Mouse (Mus musculus) cortical plate, adult 2 months (tissue): ENCODE measurements around the gene Cygb. TPM values are rescaled to one million over a fixed set of nuclear protein-coding genes. Genes with fewer than 3 reads are reported as not detected.

Experiments
- H3K27ac ChIP-seq: fragments of 200-500 bp; 2 replicates; pipeline ENCODE4 v1.5.1; 2012; ENCODE audit warnings: low read length, control low read depth, inconsistent platforms; ENCODE audit not compliant: insufficient read depth
- H3K4me1 ChIP-seq: fragments of 200-500 bp; 2 replicates; pipeline ENCODE4 v1.6.1; 2011; ENCODE audit warnings: low read length; ENCODE audit not compliant: control insufficient read depth, insufficient read depth
- H3K4me3 ChIP-seq: fragments of 200-500 bp; 2 replicates; pipeline ENCODE4 v1.5.1; 2011; ENCODE audit warnings: mild to moderate bottlenecking, low read length, control low read depth; ENCODE audit not compliant: insufficient read depth
- CTCF ChIP-seq: fragments of 200-500 bp; IDR thresholded peaks from 2 replicates; pipeline ENCODE4 v1.5.1; 2011; ENCODE audit warnings: mild to moderate bottlenecking, control low read depth, low read length; ENCODE audit not compliant: insufficient read depth; ENCODE audit errors: extremely low read depth
- POLR2A ChIP-seq: fragments of 200-500 bp; IDR thresholded peaks from 2 replicates; pipeline ENCODE4 v1.6.1; 2011; ENCODE audit warnings: mild to moderate bottlenecking, low read length, control low read depth; ENCODE audit not compliant: insufficient read depth; ENCODE audit errors: extremely low read depth
- polyA plus RNA-seq: library from polyadenylated mRNA; depleted of rRNA; stranded (reverse); fragments of >200 nt; gene quantifications from 2 replicates; pipeline ENCODE4 v1.2.3, GENCODE M21; 2012; rRNA removed

Cygb gene
- polyA plus RNA-seq, 1 experiment, result 49.8 TPM

DNA sequence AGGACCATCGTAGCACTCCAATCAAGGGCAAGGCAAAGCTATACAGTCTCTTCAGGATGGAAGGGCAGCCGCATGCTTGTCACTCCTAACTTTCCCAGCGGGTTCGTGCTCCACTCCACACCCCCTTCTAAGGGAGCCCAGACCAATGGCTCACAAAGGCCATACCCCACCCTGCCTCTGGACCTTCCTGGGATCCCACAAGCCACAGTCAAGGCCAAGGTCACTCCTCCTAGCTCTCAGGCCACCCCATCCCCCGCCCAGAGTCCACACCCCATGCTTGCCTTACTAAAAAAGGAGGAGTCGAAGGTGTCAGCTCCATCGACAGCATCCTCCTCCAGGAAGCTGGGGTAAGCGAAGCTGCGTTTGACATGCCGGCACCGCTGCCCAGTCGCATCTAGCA lies 50.0 kb downstream of the Cygb start:
- TF ChIP-seq POLR2A (no peak), CTCF (no peak)
- Histone ChIP-seq H3K4me1 (no peaks in the 10 kb centered on the region), H3K27ac (no peak overlapping the region), H3K4me3 (no peak overlapping the region)

DNA sequence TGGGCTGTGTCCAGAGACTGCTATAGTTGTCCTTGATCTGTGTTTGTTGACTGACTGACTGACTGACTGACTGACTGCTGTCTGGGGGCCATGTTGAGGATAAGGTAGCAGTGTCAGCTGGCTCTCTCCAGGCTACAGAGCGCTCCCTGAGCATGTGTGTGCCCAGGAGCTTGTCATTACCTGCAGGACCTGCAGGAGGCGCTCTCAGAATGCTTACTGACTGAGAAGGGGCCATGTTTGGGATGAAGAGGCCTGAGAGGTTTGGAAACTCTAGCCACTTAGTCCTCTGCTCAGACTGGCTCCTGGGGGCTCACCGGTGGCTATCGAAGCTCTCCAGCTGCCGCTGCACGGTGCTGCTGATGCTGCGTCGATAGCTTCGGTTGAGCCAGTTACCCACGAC lies 50.8 kb downstream of the Cygb start:
- Histone ChIP-seq H3K4me1 (no peaks in the 10 kb centered on the region), H3K4me3 (no peak overlapping the region), H3K27ac (no peak overlapping the region)
- TF ChIP-seq POLR2A (no peak), CTCF (0 out of 2 replicates have a peak, but pooled peaks have one; percentile 19)

DNA sequence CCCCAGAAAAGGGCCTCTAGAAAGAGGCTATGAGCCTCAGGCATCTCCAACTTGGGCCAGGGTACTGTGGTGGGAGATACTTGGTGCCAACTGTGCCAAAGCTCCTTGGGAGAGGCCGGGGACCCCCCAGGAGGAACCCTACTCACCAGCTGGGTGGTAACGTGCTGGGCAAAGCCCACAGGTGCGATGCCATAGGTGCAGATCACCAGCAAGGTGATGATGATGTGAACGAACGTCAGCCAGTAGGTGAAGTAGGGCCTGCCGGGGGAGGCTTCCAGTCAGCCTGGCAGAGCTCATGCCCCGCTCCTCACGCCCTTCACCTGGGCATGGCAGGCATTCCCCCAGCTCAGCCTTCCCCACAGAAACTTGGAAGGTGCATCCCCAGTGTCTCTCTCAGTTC lies 52.1 kb downstream of the Cygb start:
- TF ChIP-seq POLR2A, result no peak
- no peak for TF ChIP-seq CTCF
- no peak overlapping the region for H3K27ac ChIP-seq
- H3K4me3 ChIP-seq, result no peak overlapping the region
- no peaks in the 10 kb centered on the region for H3K4me1 ChIP-seq

DNA sequence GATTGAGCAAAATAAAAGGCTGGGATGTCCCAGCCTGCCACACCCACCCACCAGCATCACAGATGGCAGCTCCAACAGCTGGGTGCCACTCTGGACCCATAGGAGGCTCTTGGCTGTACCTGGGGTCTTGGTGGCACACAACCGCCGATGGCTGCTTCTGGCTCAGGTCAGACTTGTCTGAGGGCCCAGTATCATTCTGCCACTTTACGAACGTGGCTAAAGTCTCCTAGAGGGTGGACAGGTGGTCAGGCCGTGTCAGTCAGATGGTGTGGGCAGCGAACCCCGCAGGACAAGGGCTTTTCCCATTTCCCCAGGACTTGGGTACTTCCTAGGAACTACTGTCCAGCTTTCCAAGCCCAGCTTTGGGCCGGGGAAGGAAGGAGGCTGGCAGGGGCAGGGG lies 52.9 kb downstream of the Cygb start:
- TF ChIP-seq POLR2A, result no peak
- no peak for TF ChIP-seq CTCF
- no peak overlapping the region for H3K4me3 ChIP-seq
- no peaks in the 10 kb centered on the region for H3K4me1 ChIP-seq
- no peak overlapping the region for H3K27ac ChIP-seq

DNA sequence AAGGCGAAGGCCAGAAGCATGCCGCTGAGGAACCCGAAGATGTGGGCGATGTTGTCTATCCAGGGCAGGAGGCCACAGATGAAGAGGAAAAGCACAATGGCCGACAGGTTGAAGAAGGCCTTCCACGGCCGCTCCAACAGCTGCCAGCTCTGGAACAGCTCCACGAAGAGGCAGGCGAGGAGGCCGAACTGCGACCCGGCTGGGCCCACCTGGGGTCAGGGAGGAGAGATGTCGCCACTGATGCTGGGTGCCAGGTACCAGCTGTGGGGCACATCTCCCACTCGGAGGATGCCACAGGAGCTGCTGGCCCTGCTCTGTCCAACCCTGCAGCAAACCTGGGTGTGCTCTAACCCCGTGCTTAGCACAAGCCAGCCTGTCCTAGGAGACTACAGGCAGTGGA lies 54.9 kb downstream of the Cygb start:
- H3K4me3 ChIP-seq, result no peak overlapping the region
- TF ChIP-seq CTCF (no peak), POLR2A (no peak)
- H3K27ac ChIP-seq, result no peak overlapping the region
- no peaks in the 10 kb centered on the region for H3K4me1 ChIP-seq

DNA sequence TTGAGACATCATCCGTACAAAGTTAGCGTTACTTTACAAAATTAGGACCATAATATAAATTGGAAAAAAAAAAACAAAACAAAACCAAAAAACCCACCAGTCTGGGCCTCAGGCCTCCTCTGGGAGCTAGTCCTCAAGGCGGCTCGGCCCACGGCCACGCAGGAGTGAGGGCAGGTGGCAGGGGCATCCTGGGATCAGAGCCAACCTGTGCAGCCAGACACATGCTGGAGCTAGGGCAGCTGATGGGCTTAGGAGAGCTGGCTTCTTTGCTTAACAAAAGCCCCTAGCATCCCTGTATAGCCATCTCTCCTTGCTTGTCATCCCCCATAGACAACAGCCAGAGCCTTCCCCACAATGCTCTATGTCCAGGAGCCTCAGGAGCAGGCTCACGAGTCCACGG lies 55.9 kb downstream of the Cygb start:
- Histone ChIP-seq H3K27ac (no peak overlapping the region), H3K4me1 (no peaks in the 10 kb centered on the region), H3K4me3 (no peak overlapping the region)
- TF ChIP-seq POLR2A (no peak), CTCF (no peak)

DNA sequence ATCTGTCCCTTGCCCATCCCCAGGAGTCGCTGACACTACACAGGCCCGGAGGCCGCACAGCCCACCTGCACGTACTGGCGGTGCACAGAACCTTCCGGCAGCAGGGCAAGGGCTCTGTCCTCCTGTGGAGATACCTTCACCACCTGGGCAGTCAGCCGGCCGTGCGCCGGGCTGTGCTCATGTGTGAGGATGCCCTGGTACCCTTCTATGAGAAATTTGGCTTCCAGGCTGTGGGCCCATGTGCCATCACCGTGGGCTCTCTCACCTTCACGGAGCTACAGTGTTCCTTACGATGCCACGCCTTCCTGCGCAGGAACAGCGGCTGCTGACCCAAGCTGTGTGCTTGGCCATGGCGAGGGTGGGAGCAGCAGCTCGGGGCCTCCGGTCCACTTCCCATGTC lies 57.3 kb downstream of the Cygb start:
- H3K4me1 ChIP-seq, result no peaks in the 10 kb centered on the region
- H3K4me3 ChIP-seq, result no peak overlapping the region
- TF ChIP-seq CTCF (no peak), POLR2A (no peak)
- H3K27ac ChIP-seq, result no peak overlapping the region

Other genes with a start within 250 kb of the Cygb start
- gene Rnf157, start 241.3 kb downstream of the Cygb start, polyA plus RNA-seq, result 183 and 189 TPM in 2 replicates
- 61.3 and 63.2 TPM in 2 replicates for gene Ubald2, start 220.2 kb downstream of the Cygb start, polyA plus RNA-seq
- gene Qrich2, start 188.1 kb downstream of the Cygb start, polyA plus RNA-seq, result 0.06 and 0.13 TPM in 2 replicates
- 89.0 and 90.8 TPM in 2 replicates for gene Prpsap1, start 160.1 kb downstream of the Cygb start, polyA plus RNA-seq
- 5.3 and 7.6 TPM in 2 replicates for gene Sphk1, start 123.4 kb downstream of the Cygb start, polyA plus RNA-seq
- gene Ube2o, start 72.9 kb downstream of the Cygb start, polyA plus RNA-seq, result 88.6 and 90.1 TPM in 2 replicates
- 1.5 and 2.3 TPM in 2 replicates for gene Aanat, start 67.9 kb downstream of the Cygb start, polyA plus RNA-seq
- 1.8 and 2.1 TPM in 2 replicates for gene Rhbdf2, start 27.3 kb downstream of the Cygb start, polyA plus RNA-seq
- gene Prcd, start 779 bp downstream of the Cygb start, polyA plus RNA-seq, result 8.2 and 8.4 TPM in 2 replicates
- 0.04 TPM in 1 of 2 replicates, not detected in the other for gene St6galnac1, start 121.2 kb upstream of the Cygb start, polyA plus RNA-seq
- gene Mxra7, start 173.7 kb upstream of the Cygb start, polyA plus RNA-seq, result 17.5 and 17.8 TPM in 2 replicates
- 32.7 and 33.3 TPM in 2 replicates for gene Mettl23, start 189.0 kb upstream of the Cygb start, polyA plus RNA-seq
- 23.6 and 24.3 TPM in 2 replicates for gene Jmjd6, start 189.1 kb upstream of the Cygb start, polyA plus RNA-seq
- gene Mfsd11, start 198.1 kb upstream of the Cygb start, polyA plus RNA-seq, result 34.8 and 39.8 TPM in 2 replicates
- gene Srsf2, start 198.8 kb upstream of the Cygb start, polyA plus RNA-seq, result 275 and 286 TPM in 2 replicates